Mouse (Mus musculus) limb, embryonic 15.5 days (tissue): ENCODE results near the gene Dhrs9. TPM values are rescaled to one million over a fixed set of nuclear protein-coding genes. Genes with fewer than 3 reads are reported as not detected.

Experiments
- ATAC-seq: fragments of 200-750 bp; cut with Nextera tagmentation; 2 replicates; pipeline ENCODE4 v1.8.0; 2017; ENCODE audit warnings: low read depth, moderate TSS enrichment; ENCODE audit not compliant: insufficient number of reproducible peaks, low FRiP score, low TSS enrichment
- H3K27ac ChIP-seq: fragments of 300-500 bp; sonication (generic); 2 replicates; pipeline ENCODE4 v1.5.1; 2015; ENCODE audit warnings: moderate library complexity, mild to moderate bottlenecking, inconsistent platforms
- H3K27me3 ChIP-seq: fragments of 300-500 bp; sonication (generic); 2 replicates; pipeline ENCODE4 v1.6.1; 2015; ENCODE audit warnings: inconsistent platforms
- H3K36me3 ChIP-seq: fragments of 300-500 bp; sonication (generic); 2 replicates; pipeline ENCODE4 v1.6.1; 2015; ENCODE audit warnings: inconsistent platforms
- H3K4me1 ChIP-seq: fragments of 300-500 bp; sonication (generic); 2 replicates; pipeline ENCODE4 v1.6.1; 2015; ENCODE audit warnings: inconsistent platforms
- H3K4me2 ChIP-seq: fragments of 300-500 bp; sonication (generic); 2 replicates; pipeline ENCODE4 v1.6.1; 2015; ENCODE audit warnings: mild to moderate bottlenecking, inconsistent platforms
- H3K4me3 ChIP-seq: fragments of 300-500 bp; sonication (generic); 2 replicates; pipeline ENCODE4 v1.5.1; 2015; ENCODE audit warnings: mild to moderate bottlenecking, inconsistent platforms
- H3K9ac ChIP-seq: fragments of 300-500 bp; sonication (generic); 2 replicates; pipeline ENCODE4 v1.6.1; 2015; ENCODE audit warnings: inconsistent platforms
- H3K9me3 ChIP-seq: fragments of 300-500 bp; sonication (generic); 2 replicates; pipeline ENCODE4 v1.6.1; 2016; ENCODE audit warnings: inconsistent platforms
- WGBS: fragments of 180-500 bp; shearing (Covaris S2); methylation state at CpG from one replicate; pipeline ENCODE4 v1.1.7; 2015; 5-methylcytosine and 5-hydroxymethylcytosine counted together
- polyA plus RNA-seq: library from polyadenylated mRNA; unstranded; fragments of >200 nt; fragmentation: Nextera tagmentation; extraction: Ambion mirVana; gene quantifications from 2 replicates; pipeline ENCODE4 v1.2.1, GENCODE M21; 2015

Gene Dhrs9
- polyA plus RNA-seq, 1 experiment from 2014 or later = 0.15 TPM

DNA sequence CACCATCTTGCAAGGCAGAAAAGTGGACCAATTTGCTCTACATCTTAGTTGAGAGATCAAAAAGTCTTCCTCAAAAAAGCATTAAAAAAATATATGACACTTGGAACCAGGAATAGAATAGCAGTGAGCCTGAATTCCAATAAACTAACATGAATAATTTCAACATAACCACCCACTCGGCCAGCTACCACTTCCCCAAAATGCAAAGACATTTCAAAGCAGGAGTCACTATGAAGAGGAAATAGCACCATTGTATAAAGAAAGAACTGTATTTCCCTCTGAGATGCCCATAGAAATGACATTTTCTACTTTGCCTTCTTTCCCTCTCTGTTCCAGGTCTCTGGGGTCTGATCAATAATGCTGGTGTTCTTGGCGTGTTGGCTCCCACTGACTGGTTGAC, 13.7 kb downstream of the Dhrs9 start:
- no peak for ATAC-seq
- no peak overlapping the region for H3K4me2 ChIP-seq
- no peaks in the 10 kb centered on the region for H3K9me3 ChIP-seq
- H3K9ac ChIP-seq = no peak overlapping the region
- no peaks in the 10 kb centered on the region for H3K27me3 ChIP-seq
- H3K4me1 ChIP-seq = 0 out of 2 replicates have a peak, but pooled peaks cover 4% of the 10 kb centered on the region
- H3K27ac ChIP-seq = no peak overlapping the region
- H3K4me3 ChIP-seq = no peak overlapping the region
- 86% methylated on average over 2 of the region's 2 CpGs for WGBS
- no peaks in the 10 kb centered on the region for H3K36me3 ChIP-seq

DNA sequence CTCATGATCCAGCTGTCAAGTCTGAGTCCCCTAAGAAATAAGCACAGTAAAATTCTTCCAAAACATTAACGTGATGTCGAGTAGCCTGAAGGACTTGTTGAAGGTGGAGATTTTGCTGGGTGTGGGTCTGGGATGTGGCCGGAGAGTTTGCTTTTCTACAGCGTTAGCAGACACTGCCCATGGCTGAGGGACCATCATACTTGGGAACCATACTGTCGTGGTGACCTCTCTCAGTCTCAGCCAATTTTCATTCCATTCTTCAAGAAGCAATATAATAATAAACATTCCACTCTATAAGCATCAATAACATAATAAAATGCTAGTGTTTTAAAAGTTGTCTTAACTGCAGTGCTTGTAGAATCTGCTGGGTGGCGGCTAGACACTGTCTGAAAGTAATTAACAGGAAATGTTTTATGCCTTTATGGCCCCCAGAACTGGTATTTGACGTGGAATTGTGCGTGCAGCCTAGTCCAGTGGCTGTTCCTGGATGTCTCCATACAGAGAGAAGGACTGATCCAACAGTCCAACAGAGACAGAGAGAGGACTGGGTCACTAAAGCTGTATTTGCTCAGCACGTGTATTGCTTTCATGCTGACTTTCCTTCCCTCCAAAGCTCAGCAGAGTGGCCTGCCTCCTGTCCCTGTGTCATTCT, 15.5 kb downstream of the Dhrs9 start:
- Histone ChIP-seq H3K9ac (no peak overlapping the region), H3K36me3 (no peaks in the 10 kb centered on the region), H3K27me3 (no peaks in the 10 kb centered on the region), H3K4me2 (no peak overlapping the region), H3K9me3 (no peaks in the 10 kb centered on the region), H3K4me3 (no peak overlapping the region), H3K27ac (no peak overlapping the region), H3K4me1 (0 out of 2 replicates have a peak, but pooled peaks cover 4% of the 10 kb centered on the region)
- ATAC-seq = no peak
- 30% methylated on average over 9 of the region's 9 CpGs for WGBS

DNA sequence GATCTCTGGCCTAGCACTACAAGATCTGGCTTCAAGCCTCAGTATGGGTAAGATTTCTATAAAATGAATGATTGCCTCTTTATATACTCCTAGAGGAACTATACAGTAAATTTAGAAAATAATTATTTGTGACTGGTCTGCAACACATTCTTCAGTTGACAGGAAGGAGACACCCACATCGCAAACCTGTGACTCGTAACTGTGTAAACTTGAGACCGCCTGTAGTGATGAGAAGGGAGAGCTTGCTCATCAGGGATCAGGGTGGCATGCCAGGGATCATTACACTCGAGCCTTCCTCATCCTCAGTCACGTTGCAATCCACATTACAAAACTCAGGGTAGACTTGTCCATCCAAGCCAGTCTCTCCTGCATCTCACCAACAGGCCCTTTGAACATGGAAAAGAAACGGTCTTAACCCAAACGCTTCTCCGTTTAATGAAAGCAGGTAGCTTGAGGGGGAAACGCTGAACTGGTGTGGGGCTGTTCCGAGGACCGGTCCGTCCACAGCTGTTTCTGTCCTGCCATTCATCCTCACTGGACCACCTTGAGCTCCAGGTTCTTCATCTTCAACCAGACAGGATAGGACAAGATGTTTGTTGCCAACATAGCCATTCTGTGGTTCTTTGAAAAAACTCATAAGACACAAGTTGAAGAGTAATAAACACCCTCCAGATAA, 16.7 kb downstream of the Dhrs9 start:
- H3K27ac ChIP-seq = no peak overlapping the region
- peaks cover 15% of the 10 kb centered on the region; the same call in 1 of the 2 replicates for H3K4me1 ChIP-seq
- 75% methylated on average over 12 of the region's 12 CpGs for WGBS
- H3K36me3 ChIP-seq = no peaks in the 10 kb centered on the region
- no peaks in the 10 kb centered on the region for H3K27me3 ChIP-seq
- H3K9ac ChIP-seq = no peak overlapping the region
- H3K9me3 ChIP-seq = no peaks in the 10 kb centered on the region
- H3K4me2 ChIP-seq = no peak overlapping the region
- no peak for ATAC-seq
- H3K4me3 ChIP-seq = no peak overlapping the region

DNA sequence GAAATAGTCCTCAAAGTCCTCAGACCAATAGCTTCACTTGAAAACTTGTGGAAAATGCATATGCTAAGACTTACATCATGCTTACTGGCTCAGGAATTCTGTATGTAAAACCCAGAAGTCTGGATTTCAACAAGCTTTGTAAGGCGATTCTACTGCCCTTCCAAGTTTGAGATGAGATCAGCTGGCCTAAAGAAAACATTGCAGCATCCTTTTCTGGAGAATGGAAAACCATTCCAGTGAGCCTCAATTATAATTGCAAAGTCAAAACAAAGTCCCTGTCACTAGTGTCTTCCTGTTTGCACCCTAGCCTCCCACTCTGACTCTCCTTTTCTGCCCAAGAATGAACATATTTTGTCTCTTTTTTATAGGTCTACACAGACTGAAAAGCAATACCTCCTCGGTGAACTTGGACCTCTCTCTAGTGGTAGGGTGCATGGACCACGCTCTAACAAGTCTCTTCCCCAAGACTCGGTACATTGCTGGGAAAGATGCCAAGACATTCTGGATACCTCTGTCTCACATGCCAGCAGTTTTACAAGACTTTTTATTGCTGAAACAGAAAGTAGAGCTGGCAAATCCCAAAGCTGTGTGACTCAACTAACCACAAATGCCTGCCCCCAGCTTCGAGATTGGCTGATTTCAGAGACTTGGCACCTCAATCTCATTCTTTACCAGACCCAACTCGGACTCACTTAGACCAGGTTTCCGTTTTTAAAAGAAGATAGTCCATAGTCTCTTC, 20.8 kb downstream of the Dhrs9 start:
- Histone ChIP-seq H3K27ac (peak overlapping the region; percentile 33), H3K4me2 (no peak overlapping the region), H3K9ac (no peak overlapping the region), H3K4me3 (no peak overlapping the region), H3K9me3 (no peaks in the 10 kb centered on the region), H3K4me1 (peaks cover 17% of the 10 kb centered on the region; the same call in 1 of the 2 replicates), H3K36me3 (no peaks in the 10 kb centered on the region), H3K27me3 (no peaks in the 10 kb centered on the region)
- 25% methylated on average over 7 of the region's 7 CpGs for WGBS
- 0 out of 2 replicates have a peak, but pooled peaks have one; percentile 48 for ATAC-seq

DNA sequence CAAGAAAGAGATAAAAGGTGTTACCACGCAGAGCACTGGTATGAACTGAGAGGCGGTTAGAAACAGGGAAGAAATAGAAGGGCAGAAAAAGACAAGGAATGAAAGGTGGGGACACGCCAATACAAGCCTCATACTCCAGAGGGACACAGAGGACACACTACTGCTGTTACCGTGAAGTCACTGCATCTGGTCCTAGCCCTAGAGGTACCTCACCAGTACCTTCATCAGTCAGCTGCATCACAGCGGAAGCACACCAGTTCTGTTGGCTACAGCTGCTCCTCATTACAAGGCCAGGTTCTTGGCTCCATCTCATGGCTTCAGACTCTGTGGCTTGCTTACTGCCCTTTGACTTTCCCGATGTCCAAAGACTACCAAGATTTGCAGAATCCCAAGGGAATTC, 21.6 kb downstream of the Dhrs9 start:
- H3K4me2 ChIP-seq = no peak overlapping the region
- no peak overlapping the region for H3K9ac ChIP-seq
- 74% methylated on average over 6 of the region's 6 CpGs for WGBS
- no peaks in the 10 kb centered on the region for H3K36me3 ChIP-seq
- H3K27me3 ChIP-seq = no peaks in the 10 kb centered on the region
- peaks cover 17% of the 10 kb centered on the region; the same call in 1 of the 2 replicates for H3K4me1 ChIP-seq
- no peak overlapping the region for H3K4me3 ChIP-seq
- H3K9me3 ChIP-seq = no peaks in the 10 kb centered on the region
- ATAC-seq = no peak
- H3K27ac ChIP-seq = 0 out of 2 replicates have a peak overlapping the region, but pooled peaks have one; percentile 33

DNA sequence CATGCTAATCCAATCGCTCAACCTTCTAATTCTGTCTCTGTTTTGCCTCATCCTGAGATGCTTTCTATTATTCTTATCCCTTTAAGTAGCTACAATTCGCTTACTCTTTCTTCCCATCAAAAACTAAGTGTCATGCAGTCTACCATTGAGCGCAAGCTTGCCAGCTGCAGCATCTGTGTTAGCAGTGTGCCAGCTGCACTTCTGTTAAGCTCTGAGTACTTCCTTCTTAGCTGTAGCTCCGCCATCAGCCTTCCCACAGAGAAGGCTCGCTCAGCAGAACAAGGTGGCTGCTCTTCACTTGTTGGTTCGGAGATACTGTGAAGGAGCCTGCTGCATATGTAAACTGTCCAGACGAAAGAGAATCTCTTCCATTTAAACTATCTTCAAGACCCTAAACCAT, 22.1 kb downstream of the Dhrs9 start:
- no peaks in the 10 kb centered on the region for H3K9me3 ChIP-seq

DNA sequence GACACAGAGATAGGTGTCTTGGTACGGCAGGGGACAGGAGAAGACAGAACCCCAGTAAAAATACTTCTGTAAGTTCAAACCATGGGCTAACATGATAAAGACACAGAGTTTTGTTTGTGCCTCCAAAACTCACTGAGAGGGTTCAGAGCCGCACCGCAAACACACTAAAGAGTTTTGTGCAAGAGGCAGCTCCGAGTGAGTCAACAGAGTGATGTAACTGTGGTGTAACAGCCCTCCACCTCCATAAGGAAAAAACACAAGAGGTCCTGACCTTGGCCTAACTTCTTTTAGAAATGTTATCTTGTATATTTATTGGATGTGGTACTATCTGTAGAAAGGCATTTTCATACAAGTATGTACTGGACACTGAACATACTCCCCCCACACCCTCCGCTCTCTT, 25.4 kb downstream of the Dhrs9 start:
- H3K36me3 ChIP-seq = no peaks in the 10 kb centered on the region
- no peak for ATAC-seq
- H3K4me2 ChIP-seq = no peak overlapping the region
- no peak overlapping the region for H3K4me3 ChIP-seq
- H3K9me3 ChIP-seq = no peaks in the 10 kb centered on the region
- H3K27me3 ChIP-seq = no peaks in the 10 kb centered on the region
- no peak overlapping the region for H3K9ac ChIP-seq
- no peak overlapping the region for H3K27ac ChIP-seq
- 89% methylated on average over 5 of the region's 5 CpGs for WGBS
- H3K4me1 ChIP-seq = peaks cover 15% of the 10 kb centered on the region; the same call in 1 of the 2 replicates

More for the DNA sequence above, 22.1 kb downstream of the Dhrs9 start:
- WGBS = 82% methylated on average over 7 of the region's 7 CpGs
- Histone ChIP-seq H3K9ac (no peak overlapping the region), H3K4me3 (no peak overlapping the region), H3K4me2 (no peak overlapping the region), H3K4me1 (peaks cover 17% of the 10 kb centered on the region; the same call in 1 of the 2 replicates), H3K27ac (no peak overlapping the region), H3K36me3 (no peaks in the 10 kb centered on the region), H3K27me3 (no peaks in the 10 kb centered on the region)
- no peak for ATAC-seq

DNA sequence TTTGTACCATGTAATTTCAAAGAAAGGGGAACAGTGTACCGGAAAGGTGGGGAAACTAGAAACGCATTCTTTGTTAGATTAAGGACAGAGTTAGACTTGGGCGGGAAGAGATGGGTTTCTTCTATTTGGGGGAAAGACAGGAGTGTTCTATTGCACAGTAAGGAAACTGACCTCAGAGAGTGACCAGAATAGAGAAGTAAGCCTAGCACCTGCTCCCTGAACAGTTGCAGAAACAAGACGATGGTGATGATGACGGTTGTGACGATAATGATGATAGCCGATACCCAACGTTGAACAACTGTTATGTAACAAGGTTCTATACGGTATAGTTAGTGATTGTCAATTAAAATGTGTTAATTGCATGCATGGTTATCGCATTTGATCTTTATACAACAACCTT, 34.3 kb downstream of the Dhrs9 start:
- no peak overlapping the region for H3K27ac ChIP-seq
- H3K27me3 ChIP-seq = no peaks in the 10 kb centered on the region
- H3K4me2 ChIP-seq = no peak overlapping the region
- H3K9me3 ChIP-seq = no peaks in the 10 kb centered on the region
- no peak overlapping the region for H3K4me3 ChIP-seq
- WGBS = 87% methylated on average over 10 of the region's 10 CpGs
- H3K36me3 ChIP-seq = no peaks in the 10 kb centered on the region
- no peak overlapping the region for H3K9ac ChIP-seq
- H3K4me1 ChIP-seq = no peaks in the 10 kb centered on the region
- no peak for ATAC-seq

DNA sequence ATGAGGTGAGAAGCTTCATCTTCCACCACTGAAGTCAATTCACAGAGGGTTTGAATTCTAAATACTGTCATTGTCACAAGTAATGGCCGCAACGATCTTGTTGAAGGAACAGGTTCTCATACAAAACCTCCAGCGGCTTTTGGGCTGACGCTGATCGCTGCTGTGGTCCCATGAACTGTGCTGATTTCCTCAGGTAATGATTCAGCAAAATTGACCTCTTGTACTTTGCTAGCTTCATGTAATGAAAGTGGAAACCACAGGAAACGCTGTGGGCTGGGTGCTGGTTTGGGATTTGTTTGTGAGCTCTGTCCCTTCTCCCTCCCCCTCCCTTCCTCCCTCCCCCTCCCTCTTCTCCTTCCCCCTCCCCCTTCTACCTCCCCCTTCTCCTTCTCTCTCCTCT, 34.8 kb downstream of the Dhrs9 start:
- whole genome bisulfite sequencing = 76% methylated on average over 6 of the region's 6 CpGs
- Histone ChIP-seq H3K9ac (no peak overlapping the region), H3K36me3 (no peaks in the 10 kb centered on the region), H3K9me3 (no peaks in the 10 kb centered on the region), H3K27ac (no peak overlapping the region), H3K4me3 (no peak overlapping the region), H3K4me1 (no peaks in the 10 kb centered on the region), H3K27me3 (no peaks in the 10 kb centered on the region), H3K4me2 (no peak overlapping the region)
- ATAC-seq = no peak

DNA sequence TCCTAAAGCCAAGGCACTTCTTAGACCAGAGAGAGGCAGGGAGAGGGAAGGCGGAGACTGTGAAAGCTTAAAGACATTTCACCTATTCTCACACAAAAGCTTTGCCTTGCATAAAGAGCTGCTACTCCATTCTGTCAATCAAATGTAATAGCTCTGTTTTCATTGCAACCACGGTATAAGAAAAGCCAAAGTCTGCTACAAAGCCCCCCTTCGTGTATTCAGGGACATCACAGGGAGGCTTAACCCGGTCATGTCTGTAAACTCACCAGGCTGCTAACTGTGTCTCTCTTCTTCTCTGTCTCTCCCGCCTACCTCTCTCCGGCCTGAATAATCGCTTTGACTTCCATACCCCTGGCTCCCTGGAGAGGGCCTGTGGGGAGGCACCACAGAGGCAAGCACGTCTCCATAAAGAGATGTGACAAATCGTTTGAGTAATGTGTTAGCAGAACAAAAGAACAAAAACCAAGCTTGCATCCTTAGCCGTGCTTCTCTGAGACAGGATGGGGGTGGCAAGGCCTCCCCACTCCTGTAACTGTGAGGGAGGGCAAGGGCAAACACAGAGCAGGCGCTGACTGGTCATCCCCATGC, 38.1 kb downstream of the Dhrs9 start:
- no peak overlapping the region for H3K4me3 ChIP-seq
- H3K4me2 ChIP-seq = no peak overlapping the region
- no peaks in the 10 kb centered on the region for H3K4me1 ChIP-seq
- no peak for ATAC-seq
- no peak overlapping the region for H3K27ac ChIP-seq
- no peaks in the 10 kb centered on the region for H3K27me3 ChIP-seq
- no peaks in the 10 kb centered on the region for H3K36me3 ChIP-seq
- H3K9me3 ChIP-seq = no peaks in the 10 kb centered on the region
- H3K9ac ChIP-seq = no peak overlapping the region
- WGBS = 20% methylated on average over 11 of the region's 11 CpGs

DNA sequence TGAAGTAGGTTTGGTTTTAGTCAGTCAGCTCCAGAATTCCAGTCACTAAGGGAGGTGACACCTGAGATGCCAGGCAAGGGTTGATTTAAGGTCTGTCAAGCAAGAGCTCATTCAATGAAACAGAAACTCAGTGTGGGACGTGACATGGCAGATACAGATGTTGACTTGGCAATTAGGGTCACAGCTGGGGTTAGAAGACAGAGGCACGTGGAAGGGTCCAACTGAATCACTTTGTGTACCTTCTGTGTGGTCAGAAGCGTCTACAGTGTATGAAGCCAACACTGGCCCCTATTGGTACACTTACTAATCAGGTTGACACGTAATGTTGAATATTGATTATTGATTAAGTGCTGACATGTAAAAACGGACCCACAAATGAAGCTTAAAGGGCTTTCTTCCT, 44.6 kb downstream of the Dhrs9 start:
- ATAC-seq = no peak
- no peak overlapping the region for H3K9ac ChIP-seq
- no peak overlapping the region for H3K4me3 ChIP-seq
- 51% methylated on average over 5 of the region's 5 CpGs for WGBS
- H3K4me1 ChIP-seq = no peaks in the 10 kb centered on the region
- no peak overlapping the region for H3K4me2 ChIP-seq
- no peaks in the 10 kb centered on the region for H3K9me3 ChIP-seq
- no peaks in the 10 kb centered on the region for H3K27me3 ChIP-seq
- H3K27ac ChIP-seq = no peak overlapping the region
- H3K36me3 ChIP-seq = no peaks in the 10 kb centered on the region

DNA sequence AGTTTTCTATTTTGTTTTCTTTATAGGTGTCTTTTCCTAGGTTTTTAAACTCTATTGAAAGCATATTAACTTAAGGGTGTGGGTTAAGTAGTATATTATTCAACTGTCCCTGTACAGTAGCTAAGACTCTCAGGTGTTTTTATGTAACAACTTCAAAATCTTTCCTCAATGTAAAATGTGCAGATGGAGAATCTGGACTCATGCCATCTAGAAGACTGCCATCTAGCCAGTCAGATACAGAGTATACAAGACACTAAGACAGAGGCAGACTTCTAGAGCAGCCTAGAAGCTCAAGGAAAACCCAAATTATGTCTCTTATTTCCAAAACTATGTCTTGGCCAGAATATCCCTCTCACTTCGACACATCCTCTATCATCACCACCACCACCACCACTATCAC, 45.8 kb downstream of the Dhrs9 start:
- Histone ChIP-seq H3K4me2 (no peak overlapping the region), H3K27me3 (no peaks in the 10 kb centered on the region), H3K4me3 (no peak overlapping the region), H3K36me3 (no peaks in the 10 kb centered on the region), H3K27ac (no peak overlapping the region), H3K9me3 (no peaks in the 10 kb centered on the region), H3K9ac (no peak overlapping the region), H3K4me1 (no peaks in the 10 kb centered on the region)
- no peak for ATAC-seq
- 93% methylated on average over 1 of the region's 1 CpGs for WGBS
